Mouse (Mus musculus) v-Abl transformed pro-B cells (cell line): ENCODE data around the gene Tspan5.

ENCODE experiments used
- in situ Hi-C, 2 experiments: fragments of 400-800 bp; cut with MboI; formaldehyde crosslinking; loops; one replicate each; pipeline ENCODE4 v1.15.1; 2025; ENCODE audit not compliant: unreplicated experiment in 2 of 2

The Tspan5 gene

GRCm38 (mm10) chr3:138767034-138767433 is 25.0 kb downstream of the Tspan5 start:
- in situ Hi-C loops: no loop called here

- in situ Hi-C loops: no loop called here
These were observed 26.6 kb downstream of the Tspan5 start for GRCm38 (mm10) chr3:138768541-138769093.

DNA sequence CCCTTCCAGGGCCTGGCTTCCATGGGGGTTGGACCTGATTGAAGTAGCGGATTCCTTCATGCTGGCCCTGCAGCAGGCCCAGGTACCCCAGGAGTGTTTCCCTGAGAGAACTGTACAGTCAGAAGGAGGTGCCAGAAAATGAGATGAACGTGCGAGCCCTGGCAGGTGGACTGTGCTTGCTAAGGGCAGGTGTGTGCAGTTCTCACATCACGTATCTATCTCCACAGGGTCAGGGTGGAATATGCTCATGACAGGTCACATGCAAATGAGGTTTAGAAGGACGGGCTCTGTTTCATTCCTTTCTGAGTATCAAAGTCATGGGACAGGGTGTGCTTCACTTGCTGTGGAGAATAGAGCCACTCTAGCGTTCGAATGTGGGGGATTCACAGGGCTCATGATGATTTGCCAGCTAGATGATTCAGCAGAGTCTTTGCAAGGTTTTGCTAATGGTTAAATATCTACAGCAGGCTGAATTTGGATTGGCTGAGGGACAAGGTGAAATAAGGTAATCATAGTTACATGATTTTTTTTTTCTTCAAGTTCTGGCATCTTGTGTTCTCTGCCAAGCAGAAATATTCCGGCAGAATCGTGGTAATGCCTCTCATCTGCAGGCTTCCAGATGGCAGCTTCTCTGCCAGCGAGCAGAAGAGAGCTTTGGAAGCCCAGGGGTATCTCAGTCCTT is 28.8 kb downstream of the Tspan5 start:
- in situ Hi-C loops: no loop called here

GRCm38 (mm10) chr3:138771549-138772333 is 29.7 kb downstream of the Tspan5 start:
- in situ Hi-C loops: no loop called here

DNA sequence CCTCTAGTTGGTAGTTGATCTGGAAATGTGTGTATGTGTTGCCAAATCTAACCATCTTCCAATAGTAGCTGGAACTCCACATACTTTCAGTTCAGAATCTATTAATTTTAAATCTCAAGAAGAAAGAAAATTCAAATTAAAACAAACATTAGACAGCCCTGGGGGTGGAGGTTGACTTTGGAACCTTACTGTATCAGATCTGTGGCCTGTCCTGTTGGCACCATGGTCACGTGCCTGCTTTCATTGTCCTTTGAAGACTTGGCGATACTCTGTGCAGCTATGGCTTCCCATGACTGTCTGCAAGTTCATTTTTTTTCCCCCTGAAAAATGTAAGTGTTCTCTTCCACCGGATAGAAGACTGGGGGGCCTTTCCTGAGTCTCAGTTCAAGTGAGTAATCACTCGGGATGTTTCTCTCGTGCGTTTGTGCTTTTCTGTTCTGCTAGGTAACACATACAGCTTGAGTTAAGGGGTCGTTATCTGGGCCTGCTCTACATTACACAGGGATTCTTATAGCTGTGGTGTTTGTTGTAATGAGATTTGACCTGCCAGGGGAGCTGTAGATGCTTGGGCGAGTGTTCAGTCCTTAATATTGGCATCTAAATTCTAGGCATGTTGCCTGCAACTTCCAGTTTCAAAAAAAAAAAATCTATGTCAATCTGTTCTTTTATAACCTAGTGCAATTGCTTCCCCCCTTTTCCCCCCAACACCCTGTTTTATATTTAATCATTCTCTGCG is 32.0 kb downstream of the Tspan5 start:
- in situ Hi-C loops: no loop called here

DNA sequence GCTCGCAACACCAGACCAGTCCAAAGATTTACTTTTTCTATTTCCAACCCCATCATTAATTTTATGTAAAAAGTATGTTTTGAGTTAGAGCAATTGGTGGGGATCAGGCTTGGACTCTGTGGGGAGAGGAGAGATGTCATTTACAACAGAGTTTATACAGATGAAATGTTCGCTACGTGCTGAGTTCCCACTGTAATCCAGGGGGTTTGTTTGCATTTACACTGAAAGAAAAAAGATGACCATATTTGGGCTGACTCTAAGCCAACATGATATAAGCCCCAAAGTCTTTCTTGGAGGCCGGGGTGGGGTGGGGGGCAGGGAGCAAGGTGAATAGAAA is 32.6 kb downstream of the Tspan5 start:
- in situ Hi-C loops: no loop called here

GRCm38 (mm10) chr3:138775926-138776715 is 34.1 kb downstream of the Tspan5 start:
- in situ Hi-C loops: no loop called here

- in situ Hi-C loops: no loop called here
These were observed 39.5 kb downstream of the Tspan5 start for GRCm38 (mm10) chr3:138781492-138781891.

DNA sequence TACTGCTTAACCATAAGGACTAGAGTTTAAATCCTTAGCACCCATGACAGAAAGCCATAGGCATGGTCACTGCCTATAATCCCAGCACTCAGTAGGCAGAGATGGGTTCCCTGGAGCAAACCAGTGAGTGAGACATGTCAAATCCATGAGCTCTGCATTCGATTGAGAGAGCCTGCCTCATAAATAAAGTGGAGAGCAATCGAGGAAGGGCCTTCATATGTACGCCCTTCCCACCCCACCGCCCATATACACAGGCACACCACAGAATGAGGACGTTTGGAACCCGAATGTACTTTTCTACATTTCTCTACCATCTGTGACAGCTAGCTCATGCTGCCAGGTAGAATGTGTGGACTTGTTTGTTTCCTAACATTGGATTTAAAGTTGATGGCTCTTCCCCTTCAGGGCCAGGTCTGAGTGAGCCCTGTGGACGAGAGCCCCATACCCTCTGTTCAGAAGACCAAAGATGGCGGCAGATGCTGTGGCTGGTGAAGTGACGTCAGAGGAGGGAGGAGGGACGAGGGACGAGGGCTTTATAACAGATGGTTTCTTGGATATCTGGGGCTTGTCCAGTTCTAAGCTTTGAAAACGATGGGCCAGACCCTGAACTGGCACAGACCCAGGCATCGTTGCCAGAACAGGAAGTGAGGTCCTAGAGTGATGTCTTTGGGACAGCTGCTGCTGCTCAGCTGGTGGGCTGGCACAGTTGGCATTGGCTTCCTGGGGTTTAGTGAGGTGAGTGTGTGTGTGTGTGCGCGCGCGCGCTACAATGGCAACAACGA is 42.1 kb downstream of the Tspan5 start:
- in situ Hi-C loops: no loop called here

GRCm38 (mm10) chr3:138784641-138785025 is 42.6 kb downstream of the Tspan5 start:
- in situ Hi-C loops: no loop called here

DNA sequence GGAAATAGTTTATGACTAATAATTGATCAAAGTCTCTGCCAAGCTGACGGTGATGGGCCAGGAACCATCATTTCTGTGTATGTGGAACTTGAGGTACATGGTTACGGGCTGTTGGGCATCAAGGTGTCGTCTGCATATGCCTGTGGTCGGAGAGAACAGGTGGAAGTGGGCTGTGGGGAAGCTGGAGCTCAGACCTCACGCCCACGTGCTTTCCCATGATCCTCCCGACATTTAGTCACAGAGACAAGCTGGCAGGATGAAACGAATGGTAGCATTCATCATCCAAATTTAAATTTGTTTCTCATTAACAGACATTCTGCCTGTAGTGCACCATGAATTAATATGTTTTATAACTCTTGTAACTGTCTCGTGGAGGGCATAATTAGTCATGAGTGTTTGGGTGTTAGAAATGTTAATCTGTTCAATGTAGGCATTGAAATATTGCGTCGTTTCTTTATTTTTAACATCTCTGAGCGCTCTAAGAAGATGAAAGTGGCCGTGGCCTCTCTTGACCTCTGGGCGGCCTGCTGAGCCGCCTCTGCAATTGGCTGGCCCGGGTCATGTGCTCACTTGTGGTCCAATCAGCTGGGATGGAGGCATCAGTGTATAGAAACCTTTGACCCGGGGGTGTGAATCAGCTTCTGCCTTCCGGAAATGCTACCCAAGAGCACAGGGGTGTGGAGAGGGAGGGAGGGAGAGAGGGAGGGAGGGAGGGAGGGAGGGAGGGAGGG is 45.9 kb downstream of the Tspan5 start:
- in situ Hi-C loops: no loop called here

- in situ Hi-C loops: no loop called here
These were observed 46.5 kb downstream of the Tspan5 start for GRCm38 (mm10) chr3:138788489-138788850.

DNA sequence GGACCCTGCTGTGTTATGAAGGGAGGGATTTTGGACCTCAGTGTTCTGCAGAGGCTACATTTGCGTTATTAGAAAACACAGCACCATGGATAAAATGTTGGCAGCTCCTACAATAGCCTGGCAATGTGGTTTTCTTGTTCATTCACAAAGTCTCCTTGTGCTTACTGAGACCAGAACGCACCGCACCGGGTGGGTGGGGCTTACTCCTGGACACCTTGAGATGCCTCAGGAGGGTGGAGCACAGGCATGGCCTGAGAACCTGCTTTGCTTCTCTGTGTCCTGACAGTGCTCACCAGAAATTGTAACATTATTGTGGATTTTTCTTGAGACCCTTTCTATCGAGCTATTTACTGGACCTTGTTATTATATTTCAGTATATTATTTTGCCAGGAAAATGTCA is 47.3 kb downstream of the Tspan5 start:
- in situ Hi-C loops: no loop called here

- in situ Hi-C loops: no loop called here
These were observed 52.5 kb downstream of the Tspan5 start for GRCm38 (mm10) chr3:138794533-138794932.

DNA sequence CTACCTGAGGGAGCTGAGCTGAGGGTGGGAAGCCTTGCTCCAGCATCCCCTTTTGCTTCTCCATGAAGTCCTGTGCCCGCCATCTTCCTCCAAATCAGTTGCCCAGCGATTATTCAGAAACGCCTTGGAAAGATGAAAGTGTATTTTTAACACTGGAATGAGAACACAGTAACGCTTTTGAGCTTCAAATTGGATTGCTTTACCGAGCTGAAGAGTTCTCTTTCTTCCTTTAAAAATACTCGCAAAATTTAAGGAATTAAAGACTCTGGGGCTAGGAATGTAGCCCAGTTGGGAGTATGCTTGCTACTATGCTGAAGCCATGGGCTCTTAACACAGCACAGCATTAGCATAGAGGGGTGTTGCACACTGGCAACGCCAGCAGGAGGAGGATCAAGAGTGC is 54.0 kb downstream of the Tspan5 start:
- in situ Hi-C loops: no loop called here

- in situ Hi-C loops: no loop called here
These were observed 54.6 kb downstream of the Tspan5 start for GRCm38 (mm10) chr3:138796583-138796982.

DNA sequence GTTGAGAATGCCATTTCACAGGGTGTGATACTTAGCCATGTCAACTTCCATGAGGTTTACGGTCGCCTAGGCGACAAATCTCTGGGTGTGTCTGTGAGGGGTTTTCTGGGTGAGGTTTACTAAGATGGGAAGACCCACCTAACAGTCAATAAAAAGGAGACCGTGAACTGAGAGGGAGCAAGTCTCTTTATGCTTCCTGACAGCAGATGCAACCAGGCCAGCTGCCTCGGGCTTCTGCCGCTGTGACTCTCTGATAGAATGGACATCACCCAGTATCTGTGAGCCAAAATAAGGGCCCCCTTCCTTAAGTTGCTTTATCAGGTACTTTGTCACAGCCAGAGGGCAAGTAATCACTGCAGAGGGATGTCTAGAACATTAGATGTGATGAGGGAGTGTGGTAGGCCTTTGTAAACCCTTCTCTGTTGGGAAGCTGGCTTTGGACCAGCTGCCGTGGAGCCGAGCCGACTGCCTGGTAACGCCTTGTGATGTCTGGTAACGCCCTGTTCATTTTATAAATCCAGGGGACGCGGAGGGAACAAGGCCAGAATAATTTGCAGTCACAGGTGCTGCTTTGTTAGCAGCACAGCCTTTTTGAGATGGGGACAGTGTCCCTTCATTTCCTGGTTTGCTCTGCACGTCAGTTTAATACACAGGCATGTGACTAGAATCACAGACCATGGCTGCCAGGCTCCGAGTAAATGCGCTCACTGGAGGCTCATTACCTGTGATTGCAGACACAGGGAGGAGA is 58.8 kb downstream of the Tspan5 start:
- in situ Hi-C loops: no loop called here

- in situ Hi-C loops: no loop called here
These were observed 59.7 kb downstream of the Tspan5 start for GRCm38 (mm10) chr3:138801661-138802060.
